Mouse (Mus musculus) neural tube, embryonic 11.5 days (tissue): ENCODE results near the gene Tmem80. TPM values are rescaled to one million over a fixed set of nuclear protein-coding genes. Genes with fewer than 3 reads are reported as not detected.

Experiments used
- ATAC-seq: fragments of 200-750 bp; cut with Nextera tagmentation; 2 replicates; pipeline ENCODE4 v1.8.0; 2017; ENCODE audit warnings: moderate number of reproducible peaks, mild to moderate bottlenecking, moderate TSS enrichment, moderate library complexity; ENCODE audit not compliant: insufficient read depth, low FRiP score, low TSS enrichment
- DNase-seq: peaks from one replicate; pipeline ENCODE4 v3.0.0-alpha.2; 2015; ENCODE audit warnings: low spot score
- H3K27ac ChIP-seq: fragments of 300-500 bp; sonication (generic); 2 replicates; pipeline ENCODE4 v1.5.1; 2014; ENCODE audit warnings: low read depth, mild to moderate bottlenecking, low read length
- H3K27me3 ChIP-seq: fragments of 300-500 bp; sonication (generic); 2 replicates; pipeline ENCODE4 v1.6.1; 2014; ENCODE audit warnings: mild to moderate bottlenecking, low read length, mixed read lengths; ENCODE audit not compliant: control insufficient read depth, insufficient read depth
- H3K36me3 ChIP-seq: fragments of 300-500 bp; sonication (generic); 2 replicates; pipeline ENCODE4 v1.6.1; 2014; ENCODE audit warnings: mild to moderate bottlenecking, low read length, moderate library complexity, mixed read lengths; ENCODE audit not compliant: control insufficient read depth, insufficient read depth
- H3K4me1 ChIP-seq: fragments of 300-500 bp; sonication (generic); 2 replicates; pipeline ENCODE4 v1.6.1; 2014; ENCODE audit warnings: low read length, mixed read lengths; ENCODE audit not compliant: control insufficient read depth, insufficient read depth
- H3K4me2 ChIP-seq: fragments of 300-500 bp; sonication (generic); 2 replicates; pipeline ENCODE4 v1.6.1; 2014; ENCODE audit warnings: low read depth, mild to moderate bottlenecking, moderate library complexity
- H3K4me3 ChIP-seq: fragments of 300-500 bp; sonication (generic); 2 replicates; pipeline ENCODE4 v1.5.1; 2014; ENCODE audit warnings: low read depth, low read length
- H3K9ac ChIP-seq: fragments of 300-500 bp; sonication (generic); 2 replicates; pipeline ENCODE4 v1.6.1; 2014; ENCODE audit warnings: mild to moderate bottlenecking, low read length
- H3K9me3 ChIP-seq: fragments of 300-500 bp; sonication (generic); 2 replicates; pipeline ENCODE4 v1.6.1; 2016; ENCODE audit warnings: low read length; ENCODE audit not compliant: control insufficient read depth
- WGBS: fragments of 180-500 bp; shearing (Covaris S2); extraction: QIAGEN DNeasy Blood & Tissue Kit; methylation state at CpG from one replicate; pipeline ENCODE4 v1.1.7; 2014; 5-methylcytosine and 5-hydroxymethylcytosine counted together
- polyA plus RNA-seq: library from polyadenylated mRNA; unstranded; fragments of >200 nt; fragmentation: Nextera tagmentation; extraction: Ambion mirVana; gene quantifications from 2 replicates; pipeline ENCODE4 v1.2.1, GENCODE M21; 2014

Tmem80 gene
- polyA plus RNA-seq, 1 experiment from 2014 or later = 32.6 TPM

GRCm38 (mm10) chr7:141293852-141294471, 33.6 kb upstream of the Tmem80 start:
- Histone ChIP-seq H3K4me1 (peaks cover 15% of the 10 kb centered on the region), H3K27ac (no peak overlapping the region), H3K36me3 (no peaks in the 10 kb centered on the region), H3K27me3 (peaks cover 57% of the 10 kb centered on the region), H3K9ac (peak overlapping the region; percentile 26), H3K4me3 (peak overlapping the region; percentile 33), H3K4me2 (peak overlapping the region; percentile 57), H3K9me3 (no peaks in the 10 kb centered on the region)
- WGBS = 1% methylated on average over 52 of the region's 53 CpGs
- peak; percentile 35; the same call in 1 of the 2 replicates for ATAC-seq
- peak; percentile 66 for DNase-seq

DNA sequence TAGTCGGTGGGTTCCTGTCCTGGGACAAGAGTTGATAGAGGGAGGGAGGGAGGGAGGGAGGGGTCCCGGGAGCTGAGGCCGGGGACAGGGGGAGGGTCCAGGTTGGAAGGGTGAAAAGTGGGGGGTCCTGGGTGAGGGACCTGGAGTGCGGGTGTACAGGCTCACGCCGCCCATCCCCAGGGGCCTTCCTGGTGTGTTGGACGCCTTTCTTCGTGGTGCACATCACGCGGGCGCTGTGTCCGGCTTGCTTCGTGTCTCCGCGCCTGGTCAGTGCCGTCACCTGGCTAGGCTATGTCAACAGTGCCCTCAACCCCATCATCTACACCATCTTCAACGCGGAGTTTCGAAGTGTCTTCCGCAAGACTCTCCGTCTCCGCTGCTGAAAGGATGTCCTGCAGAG, 33.1 kb upstream of the Tmem80 start:
- ATAC-seq (no peak), DNase-seq (no peak)
- Histone ChIP-seq H3K27ac (no peak overlapping the region), H3K27me3 (peaks cover 57% of the 10 kb centered on the region), H3K4me2 (peak overlapping the region; percentile 57), H3K9me3 (no peaks in the 10 kb centered on the region), H3K9ac (no peak overlapping the region), H3K4me3 (peak overlapping the region; percentile 33), H3K36me3 (peaks cover 2% of the 10 kb centered on the region; the same call in 1 of the 2 replicates), H3K4me1 (peaks cover 15% of the 10 kb centered on the region)
- 8% methylated on average over 20 of the region's 22 CpGs for WGBS

DNA sequence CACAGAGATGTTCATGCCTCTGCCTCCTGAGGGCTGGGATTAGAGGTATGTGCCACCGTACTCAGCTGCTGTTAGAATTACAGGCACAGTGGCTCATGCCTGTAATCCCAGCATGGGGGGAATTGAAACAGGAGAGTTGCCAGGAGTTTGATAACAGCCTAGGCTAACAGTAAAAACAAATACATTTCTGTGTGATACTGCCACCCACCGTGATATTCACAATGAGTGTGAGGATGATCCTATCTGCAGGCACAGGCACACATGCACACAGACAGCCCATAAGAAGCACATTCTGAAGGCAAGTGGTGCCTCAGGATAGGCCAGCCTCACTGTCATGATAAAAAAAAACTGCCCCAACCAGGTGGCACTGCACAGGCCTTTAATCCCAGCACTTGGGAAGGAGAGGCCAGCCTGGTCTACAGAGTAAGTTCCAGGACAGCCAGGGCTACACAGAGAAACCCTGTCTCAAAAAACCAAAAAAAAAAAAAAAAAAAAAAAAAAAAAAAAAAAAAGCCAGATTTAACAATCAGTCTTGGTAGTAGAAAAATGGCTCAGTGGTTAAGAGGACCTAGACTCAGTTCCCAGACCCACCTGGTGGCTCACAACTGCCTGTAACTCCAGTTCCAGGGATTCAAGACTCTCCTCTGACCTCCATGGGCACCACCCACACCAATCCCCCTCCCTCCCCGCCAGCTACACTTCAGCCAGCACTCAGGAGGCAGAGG, 29.5 kb upstream of the Tmem80 start:
- H3K4me3 ChIP-seq = no peak overlapping the region
- H3K27me3 ChIP-seq = peaks cover 28% of the 10 kb centered on the region
- H3K27ac ChIP-seq = no peak overlapping the region
- no peak overlapping the region for H3K4me2 ChIP-seq
- no peaks in the 10 kb centered on the region for H3K9me3 ChIP-seq
- DNase-seq (no peak), ATAC-seq (no peak)
- WGBS = 72% methylated on average over 3 of the region's 3 CpGs
- H3K9ac ChIP-seq = no peak overlapping the region
- H3K4me1 ChIP-seq = peaks cover 11% of the 10 kb centered on the region
- peaks cover 11% of the 10 kb centered on the region for H3K36me3 ChIP-seq

- 96% methylated on average over 8 of the region's 8 CpGs for WGBS
- Histone ChIP-seq H3K27ac (no peak overlapping the region), H3K27me3 (peaks cover 17% of the 10 kb centered on the region), H3K4me1 (peaks cover 3% of the 10 kb centered on the region; the same call in 1 of the 2 replicates), H3K4me3 (no peak overlapping the region), H3K36me3 (peaks cover 11% of the 10 kb centered on the region), H3K9ac (no peak overlapping the region), H3K9me3 (no peaks in the 10 kb centered on the region), H3K4me2 (no peak overlapping the region)
- no peak for ATAC-seq
- DNase-seq = no peak
These were observed 28.4 kb upstream of the Tmem80 start for GRCm38 (mm10) chr7:141299175-141299574.

DNA sequence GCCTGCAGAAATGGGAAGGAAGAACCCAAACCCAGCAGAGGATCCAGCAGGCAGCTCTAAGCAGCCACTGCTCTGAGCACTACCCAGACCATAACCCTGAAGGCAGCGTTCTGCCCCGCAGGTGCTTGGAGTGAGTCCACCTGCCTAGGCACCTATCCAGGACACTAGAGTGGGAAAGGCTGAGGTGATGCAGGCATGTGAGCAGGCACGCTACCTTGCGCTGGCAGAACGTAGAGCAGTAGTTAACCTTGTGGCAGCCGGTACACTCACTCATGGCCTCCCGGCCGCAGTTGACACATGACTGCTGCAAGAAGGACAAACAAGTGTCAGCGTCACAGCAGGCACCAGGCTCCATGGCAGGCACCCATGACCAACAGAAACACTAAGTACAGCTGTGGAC, 26.2 kb upstream of the Tmem80 start:
- no peak overlapping the region for H3K4me2 ChIP-seq
- DNase-seq = no peak
- no peaks in the 10 kb centered on the region for H3K27me3 ChIP-seq
- no peak overlapping the region for H3K27ac ChIP-seq
- H3K9ac ChIP-seq = no peak overlapping the region
- no peaks in the 10 kb centered on the region for H3K4me1 ChIP-seq
- WGBS = 94% methylated on average over 9 of the region's 9 CpGs
- ATAC-seq = no peak
- no peak overlapping the region for H3K4me3 ChIP-seq
- H3K9me3 ChIP-seq = no peaks in the 10 kb centered on the region
- peaks cover 14% of the 10 kb centered on the region for H3K36me3 ChIP-seq

DNA sequence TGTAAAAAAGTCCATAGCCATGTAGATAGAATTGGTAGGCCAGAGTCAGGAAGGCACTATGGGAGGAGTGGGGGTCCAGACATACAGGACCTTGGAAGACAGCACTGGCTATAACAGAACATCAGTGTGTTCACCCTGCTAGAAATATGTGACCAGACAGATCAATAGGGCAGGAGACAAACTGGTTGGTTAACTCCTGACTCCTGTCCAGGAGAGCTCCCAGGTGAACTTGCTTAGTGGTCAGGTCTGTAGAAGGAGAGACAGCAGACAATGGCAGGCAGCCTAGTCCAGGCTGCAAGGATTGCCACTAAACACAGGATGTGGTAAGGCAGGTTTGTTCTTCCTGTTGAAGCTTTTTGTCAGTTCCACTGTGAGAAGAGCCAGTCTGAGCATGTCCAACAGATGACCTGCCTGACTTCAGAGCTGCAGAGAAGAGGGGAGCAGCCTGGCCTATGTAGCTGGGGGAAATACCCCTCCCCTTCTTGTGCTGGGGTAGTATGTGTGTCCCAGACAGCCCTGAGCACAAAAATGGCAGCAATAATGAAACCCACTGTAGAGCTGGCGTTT, 24.8 kb upstream of the Tmem80 start:
- no peak overlapping the region for H3K4me3 ChIP-seq
- no peak overlapping the region for H3K27ac ChIP-seq
- no peak overlapping the region for H3K9ac ChIP-seq
- H3K36me3 ChIP-seq = peaks cover 18% of the 10 kb centered on the region
- H3K9me3 ChIP-seq = no peaks in the 10 kb centered on the region
- ATAC-seq (no peak), DNase-seq (no peak)
- no peaks in the 10 kb centered on the region for H3K4me1 ChIP-seq
- no peaks in the 10 kb centered on the region for H3K27me3 ChIP-seq
- H3K4me2 ChIP-seq = no peak overlapping the region
- 76% methylated on average over 1 of the region's 1 CpGs for WGBS

GRCm38 (mm10) chr7:141304537-141304936, 23.0 kb upstream of the Tmem80 start:
- Histone ChIP-seq H3K4me3 (no peak overlapping the region), H3K27ac (no peak overlapping the region), H3K4me2 (no peak overlapping the region), H3K4me1 (no peaks in the 10 kb centered on the region), H3K36me3 (peaks cover 19% of the 10 kb centered on the region), H3K27me3 (no peaks in the 10 kb centered on the region), H3K9ac (no peak overlapping the region), H3K9me3 (no peaks in the 10 kb centered on the region)
- no peak for DNase-seq
- 93% methylated on average over 4 of the region's 4 CpGs for WGBS
- no peak for ATAC-seq

DNA sequence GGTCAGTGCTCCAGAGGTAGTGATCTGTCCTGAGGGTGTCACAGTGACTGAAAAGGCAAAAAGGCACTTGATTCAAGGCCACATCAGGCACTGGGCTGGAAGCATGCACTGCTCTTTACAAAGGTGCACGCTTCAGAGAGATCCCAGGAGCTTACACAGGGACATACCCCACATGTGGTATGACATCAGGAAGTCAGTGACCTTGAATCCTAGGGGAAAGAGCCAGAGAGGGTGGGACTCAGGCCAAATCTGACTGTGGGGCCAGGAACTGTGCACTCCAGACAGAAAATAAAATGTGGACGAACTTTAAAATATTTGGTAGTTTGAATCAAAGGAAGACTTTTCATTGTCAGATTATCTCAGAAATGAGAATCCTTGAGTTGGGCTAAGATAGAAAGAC, 13.1 kb upstream of the Tmem80 start:
- WGBS = 94% methylated on average over 2 of the region's 2 CpGs
- no peaks in the 10 kb centered on the region for H3K4me1 ChIP-seq
- H3K27ac ChIP-seq = no peak overlapping the region
- DNase-seq = no peak
- no peaks in the 10 kb centered on the region for H3K9me3 ChIP-seq
- H3K36me3 ChIP-seq = peaks cover 22% of the 10 kb centered on the region
- no peaks in the 10 kb centered on the region for H3K27me3 ChIP-seq
- no peak for ATAC-seq
- no peak overlapping the region for H3K4me2 ChIP-seq
- no peak overlapping the region for H3K9ac ChIP-seq
- H3K4me3 ChIP-seq = no peak overlapping the region

GRCm38 (mm10) chr7:141315076-141315475, 12.5 kb upstream of the Tmem80 start:
- no peak overlapping the region for H3K27ac ChIP-seq
- H3K9ac ChIP-seq = no peak overlapping the region
- H3K36me3 ChIP-seq = peaks cover 20% of the 10 kb centered on the region
- no peaks in the 10 kb centered on the region for H3K9me3 ChIP-seq
- H3K27me3 ChIP-seq = no peaks in the 10 kb centered on the region
- ATAC-seq (no peak), DNase-seq (no peak)
- 94% methylated on average over 8 of the region's 8 CpGs for WGBS
- H3K4me2 ChIP-seq = no peak overlapping the region
- H3K4me1 ChIP-seq = no peaks in the 10 kb centered on the region
- no peak overlapping the region for H3K4me3 ChIP-seq
